In genomic region chr3:145989576-145990081, GRCm38 (mm10) we compare ENCODE assay signal across 7 mouse cellular contexts. TPM values are rescaled to one million over a fixed set of nuclear protein-coding genes. Genes with fewer than 3 reads are reported as not detected.
DNase-seq lines count a peak whose midpoint lies in the region; ATAC-seq and TF ChIP-seq lines count a peak whose summit lies in the region.

No protein-coding gene starts in this region.

- WGBS in neural tube, embryonic 11.5 days = 12% methylated on average over 11 of the region's 11 CpGs
- 2% methylated on average over 11 of the region's 11 CpGs for WGBS in limb, embryonic 15.5 days
- WGBS in stomach, embryonic 16.5 days = 12% methylated on average over 11 of the region's 11 CpGs

- no peak overlapping the region for H3K27ac ChIP-seq in neural tube, embryonic 11.5 days (ENCODE audit: low read depth, low read length)
- peak overlapping the region; percentile 79 for H3K27ac ChIP-seq in embryonic fibroblast, embryonic 13.5 days (ENCODE audit: insufficient read depth, low read length)
- H3K27ac ChIP-seq in limb, embryonic 15.5 days = no peak overlapping the region
- no peak overlapping the region for H3K27ac ChIP-seq in stomach, embryonic 16.5 days (ENCODE audit: low read length)

- H3K27me3 ChIP-seq in neural tube, embryonic 11.5 days (ENCODE audit: control insufficient read depth, insufficient read depth, low read length) = peaks cover 17% of the 10 kb centered on the region
- H3K27me3 ChIP-seq in limb, embryonic 15.5 days = no peaks in the 10 kb centered on the region
- no peaks in the 10 kb centered on the region for H3K27me3 ChIP-seq in stomach, embryonic 16.5 days (ENCODE audit: control insufficient read depth, insufficient read depth, low read length)

- no peaks in the 10 kb centered on the region for H3K9me3 ChIP-seq in neural tube, embryonic 11.5 days (ENCODE audit: control insufficient read depth, low read length)
- H3K9me3 ChIP-seq in limb, embryonic 15.5 days = no peaks in the 10 kb centered on the region
- no peaks in the 10 kb centered on the region for H3K9me3 ChIP-seq in stomach, embryonic 16.5 days (replicated peaks; ENCODE audit: control insufficient read depth, low read length)

- no peak overlapping the region for H3K9ac ChIP-seq in neural tube, embryonic 11.5 days (ENCODE audit: low read length)
- no peak overlapping the region for H3K9ac ChIP-seq in limb, embryonic 15.5 days
- H3K9ac ChIP-seq in stomach, embryonic 16.5 days (ENCODE audit: low read length) = peak overlapping the region; percentile 90

- TF ChIP-seq POLR2A in embryonic fibroblast, embryonic 13.5 days (IDR thresholded peaks at IDR 0.05; ENCODE audit: low read depth, low read length) = no peak; the same call in 1 of the 2 replicates

- DNase-seq in neural tube, embryonic 11.5 days (ENCODE audit: low spot score) = no peak
- no peak for DNase-seq in neural tube, embryonic 10.5 days (ENCODE audit: extremely low spot score, low spot score)
- no peak for DNase-seq in cerebellum, adult 11 months
- no peak for DNase-seq in natural killer cell, adult 2 months (ENCODE audit: low spot score in 2 of 2)

- no peaks in the 10 kb centered on the region for H3K36me3 ChIP-seq in neural tube, embryonic 11.5 days (ENCODE audit: control insufficient read depth, insufficient read depth, low read length)
- H3K36me3 ChIP-seq in limb, embryonic 15.5 days = no peaks in the 10 kb centered on the region
- H3K36me3 ChIP-seq in stomach, embryonic 16.5 days (ENCODE audit: control insufficient read depth, insufficient read depth, low read length) = no peaks in the 10 kb centered on the region

- ATAC-seq in neural tube, embryonic 11.5 days (ENCODE audit: insufficient read depth, low FRiP score, low TSS enrichment) = no peak
- ATAC-seq in limb, embryonic 15.5 days (ENCODE audit: insufficient number of reproducible peaks, low FRiP score, low TSS enrichment, low read depth) = no peak
- ATAC-seq in stomach, embryonic 16.5 days (ENCODE audit: insufficient read depth, low FRiP score) = no peak

- peak overlapping the region; percentile 65; the same call in 1 of the 2 replicates for H3K4me3 ChIP-seq in neural tube, embryonic 11.5 days (ENCODE audit: low read depth, low read length)
- H3K4me3 ChIP-seq in embryonic fibroblast, embryonic 13.5 days (ENCODE audit: insufficient read depth, low read length) = peak overlapping the region; percentile 80
- H3K4me3 ChIP-seq in limb, embryonic 15.5 days = peak overlapping the region; percentile 68
- peak overlapping the region; percentile 69 for H3K4me3 ChIP-seq in stomach, embryonic 16.5 days (replicated peaks; ENCODE audit: low read length)

- peak overlapping the region; percentile 81 for H3K4me2 ChIP-seq in neural tube, embryonic 11.5 days (ENCODE audit: low read depth)
- peak overlapping the region; percentile 93 for H3K4me2 ChIP-seq in limb, embryonic 15.5 days
- peak overlapping the region; percentile 76 for H3K4me2 ChIP-seq in stomach, embryonic 16.5 days (ENCODE audit: low read depth, low read length)

- no peak for TF ChIP-seq CTCF in embryonic fibroblast, embryonic 13.5 days (IDR thresholded peaks at IDR 0.05; ENCODE audit: borderline replicate concordance, insufficient read depth, low read length)

- H3K4me1 ChIP-seq in neural tube, embryonic 11.5 days (ENCODE audit: control insufficient read depth, insufficient read depth, low read length) = peaks cover 5% of the 10 kb centered on the region
- H3K4me1 ChIP-seq in embryonic fibroblast, embryonic 13.5 days (ENCODE audit: control insufficient read depth, insufficient read depth, low read length) = peaks cover 2% of the 10 kb centered on the region; the same call in 1 of the 2 replicates
- peaks cover 30% of the 10 kb centered on the region for H3K4me1 ChIP-seq in limb, embryonic 15.5 days
- 0 out of 2 replicates have a peak, but pooled peaks cover 7% of the 10 kb centered on the region for H3K4me1 ChIP-seq in stomach, embryonic 16.5 days (ENCODE audit: control insufficient read depth, insufficient read depth, low read length)

RNA-seq across cellular contexts. Expression of gene Syde2, which starts 2.0 kb away (rescaled TPM):
- 1.1 and 1.3 TPM in 2 replicates for polyA plus RNA-seq in neural tube, embryonic 11.5 days (2014; fragmentation: Nextera tagmentation; extraction: Ambion mirVana)
- 8.9 and 12.3 TPM in 2 replicates for polyA plus RNA-seq in embryonic fibroblast, embryonic 13.5 days (2011; ENCODE audit: insufficient read length, low read depth, missing spikeins)
- polyA plus RNA-seq in limb, embryonic 15.5 days (2015; fragmentation: Nextera tagmentation; extraction: Ambion mirVana) = 1.7 and 1.8 TPM in 2 replicates
- 1.6 and 1.9 TPM in 2 replicates for polyA plus RNA-seq in stomach, embryonic 16.5 days (2015; fragmentation: Nextera tagmentation; extraction: Ambion mirVana)

RNA-seq across cellular contexts. Expression of gene 2410004B18Rik, which starts 51.8 kb away (rescaled TPM):
- 59.4 and 64.4 TPM in 2 replicates for polyA plus RNA-seq in neural tube, embryonic 11.5 days (2014; fragmentation: Nextera tagmentation; extraction: Ambion mirVana)
- 20.8 and 24.9 TPM in 2 replicates for polyA plus RNA-seq in embryonic fibroblast, embryonic 13.5 days (2011; ENCODE audit: insufficient read length, low read depth, missing spikeins)
- polyA plus RNA-seq in limb, embryonic 15.5 days (2015; fragmentation: Nextera tagmentation; extraction: Ambion mirVana) = 43.2 and 45.7 TPM in 2 replicates
- polyA plus RNA-seq in stomach, embryonic 16.5 days (2015; fragmentation: Nextera tagmentation; extraction: Ambion mirVana) = 31.7 and 41.2 TPM in 2 replicates
